Mouse (Mus musculus) left cerebral cortex, adult 9 months (tissue): Measurements from ENCODE around the gene C1ra.
A peak's percentile ranks its signal among the peaks of the same experiment; 100 is the strongest.
"Not testable (repeated sequence)": the region's sequence is repeated elsewhere in the genome, so short reads cannot be mapped to it uniquely, and the experiment has no call there.

Experiments used
- DNase-seq, 2 experiments: peaks; one replicate each; pipeline ENCODE4 v3.0.0; 2022; ENCODE audit warnings: low spot score in 2 of 2

The C1ra gene

GRCm38 (mm10) chr6:124485414-124486144 is 26.6 kb upstream of the C1ra start:
- DNase-seq, result no peak

GRCm38 (mm10) chr6:124487509-124487908 is 24.7 kb upstream of the C1ra start:
- DNase-seq, result no peak

- DNase-seq, result no peak
Measured at GRCm38 (mm10) chr6:124488952-124489351, 23.3 kb upstream of the C1ra start.

GRCm38 (mm10) chr6:124491427-124491826 is 20.8 kb upstream of the C1ra start:
- no peak for DNase-seq

GRCm38 (mm10) chr6:124492842-124493561 is 19.2 kb upstream of the C1ra start, which contains the start of gene C1rl:
Gene C1rl, plus strand, starts transcription at chr6:124493113.
- peak in 1 of 2 experiments; percentile 83 for DNase-seq

GRCm38 (mm10) chr6:124493886-124494285 is 18.3 kb upstream of the C1ra start:
- DNase-seq, result no peak

GRCm38 (mm10) chr6:124496054-124496453 is 16.2 kb upstream of the C1ra start:
- DNase-seq, result no peak

- no peak for DNase-seq
Measured at GRCm38 (mm10) chr6:124499914-124500566, 12.2 kb upstream of the C1ra start.

- no peak for DNase-seq
Measured at GRCm38 (mm10) chr6:124501473-124501872, 10.7 kb upstream of the C1ra start.

- DNase-seq, result no peak
Measured at GRCm38 (mm10) chr6:124502021-124502420, 10.2 kb upstream of the C1ra start.

- no peak for DNase-seq
Measured at GRCm38 (mm10) chr6:124505028-124505427, 7.2 kb upstream of the C1ra start.

GRCm38 (mm10) chr6:124506991-124507390 is 5.2 kb upstream of the C1ra start:
- DNase-seq, result no peak

GRCm38 (mm10) chr6:124508292-124508691 is 3.9 kb upstream of the C1ra start:
- no peak for DNase-seq

- not testable (repeated sequence) for DNase-seq
Measured at GRCm38 (mm10) chr6:124509192-124509591, 3.0 kb upstream of the C1ra start.

- DNase-seq, result no peak
Measured at GRCm38 (mm10) chr6:124511936-124512335, 269 bp upstream of the C1ra start.

GRCm38 (mm10) chr6:124517733-124518132 is 5.5 kb downstream of the C1ra start:
- DNase-seq, result not testable (repeated sequence)

GRCm38 (mm10) chr6:124522082-124522481 is 9.9 kb downstream of the C1ra start:
- DNase-seq, result peak in 1 of 2 experiments; percentile 60

GRCm38 (mm10) chr6:124527881-124528280 is 15.7 kb downstream of the C1ra start:
- no peak for DNase-seq

GRCm38 (mm10) chr6:124531077-124531476 is 18.9 kb downstream of the C1ra start:
- DNase-seq, result no peak

- DNase-seq, result not testable (repeated sequence)
Measured at GRCm38 (mm10) chr6:124536125-124536829, 24.1 kb downstream of the C1ra start.

- not testable (repeated sequence) for DNase-seq
Measured at GRCm38 (mm10) chr6:124541176-124541575, 29.0 kb downstream of the C1ra start.

GRCm38 (mm10) chr6:124542284-124542683 is 30.1 kb downstream of the C1ra start, which contains the start of gene C1s1:
Gene C1s1, minus strand, starts transcription at chr6:124542359.
- peak in 1 of 2 experiments; percentile 56 for DNase-seq
